Mouse (Mus musculus) bone marrow macrophage, adult 2 months (primary cell): ENCODE measurements at regions not wholly inside any gene's neighbourhood (a gene's known extent, or its start where the extent isn't known, plus 50 kb on each side); places are given as distances from the start of the nearest gene placed in this dataset.

Experiments used
- CTCF ChIP-seq: IDR thresholded peaks from 2 replicates; pipeline ENCODE4 v1.5.1; 2012; ENCODE audit warnings: low read depth, mild to moderate bottlenecking, low read length, moderate library complexity
- POLR2A ChIP-seq: IDR thresholded peaks from 2 replicates; pipeline ENCODE4 v1.6.1; 2012; ENCODE audit warnings: mild to moderate bottlenecking, low read depth, low read length, borderline replicate concordance

- TF ChIP-seq CTCF, result no peak
- TF ChIP-seq POLR2A, result no peak
These were observed 525.5 kb upstream of the Id4 start for GRCm38 (mm10) chr13:47735426-47736063.
